Mouse (Mus musculus) embryo, embryonic 11 days (tissue): Measurements from ENCODE around the gene Susd3.

Experiments used
- DNase-seq: peaks from one replicate; pipeline ENCODE4 v3.0.0-alpha.2; 2015

The Susd3 gene

GRCm38 (mm10) chr13:49246011-49246410 is 2.5 kb downstream of the Susd3 start:
- no peak for DNase-seq

- no peak for DNase-seq
Observed at GRCm38 (mm10) chr13:49245251-49245650, 3.3 kb downstream of the Susd3 start.

- DNase-seq, result no peak
Observed at GRCm38 (mm10) chr13:49243492-49243891, 5.0 kb downstream of the Susd3 start.

- DNase-seq, result no peak
Observed at GRCm38 (mm10) chr13:49242321-49243065, 6.0 kb downstream of the Susd3 start.

- DNase-seq, result no peak
Observed at GRCm38 (mm10) chr13:49238737-49239136, 9.8 kb downstream of the Susd3 start.

- DNase-seq, result no peak
Observed at GRCm38 (mm10) chr13:49237617-49238016, 10.9 kb downstream of the Susd3 start.

- no peak for DNase-seq
Observed at GRCm38 (mm10) chr13:49234711-49235110, 13.8 kb downstream of the Susd3 start.

GRCm38 (mm10) chr13:49233792-49234572 is 14.5 kb downstream of the Susd3 start:
- no peak for DNase-seq

GRCm38 (mm10) chr13:49225633-49226032 is 22.9 kb downstream of the Susd3 start:
- DNase-seq, result no peak

GRCm38 (mm10) chr13:49225159-49225558 is 23.3 kb downstream of the Susd3 start:
- no peak for DNase-seq

- no peak for DNase-seq
Observed at GRCm38 (mm10) chr13:49224729-49225128, 23.8 kb downstream of the Susd3 start.

GRCm38 (mm10) chr13:49224314-49224713 is 24.2 kb downstream of the Susd3 start:
- no peak for DNase-seq

GRCm38 (mm10) chr13:49220912-49221311 is 27.6 kb downstream of the Susd3 start:
- no peak for DNase-seq

- DNase-seq, result no peak
Observed at GRCm38 (mm10) chr13:49219367-49219766, 29.1 kb downstream of the Susd3 start.

GRCm38 (mm10) chr13:49218651-49219050 is 29.9 kb downstream of the Susd3 start:
- no peak for DNase-seq

GRCm38 (mm10) chr13:49216808-49217561 is 31.5 kb downstream of the Susd3 start:
- DNase-seq, result peak; percentile 27

- no peak for DNase-seq
Observed at GRCm38 (mm10) chr13:49216220-49216552, 32.3 kb downstream of the Susd3 start.

- peak; percentile 97 for DNase-seq
Observed at GRCm38 (mm10) chr13:49215504-49216219, 32.8 kb downstream of the Susd3 start, which contains the start of gene Card19. Card19 (minus strand) TSS chr13:49216037.

GRCm38 (mm10) chr13:49215128-49215503 is 33.4 kb downstream of the Susd3 start:
- DNase-seq, result no peak

- DNase-seq, result no peak
Observed at GRCm38 (mm10) chr13:49214454-49214853, 34.1 kb downstream of the Susd3 start.

- no peak for DNase-seq
Observed at GRCm38 (mm10) chr13:49213531-49213932, 35.0 kb downstream of the Susd3 start.

GRCm38 (mm10) chr13:49212711-49213500 is 35.6 kb downstream of the Susd3 start:
- no peak for DNase-seq
